Mouse (Mus musculus): Measurements from ENCODE around the gene Tmem132a.

DNA sequence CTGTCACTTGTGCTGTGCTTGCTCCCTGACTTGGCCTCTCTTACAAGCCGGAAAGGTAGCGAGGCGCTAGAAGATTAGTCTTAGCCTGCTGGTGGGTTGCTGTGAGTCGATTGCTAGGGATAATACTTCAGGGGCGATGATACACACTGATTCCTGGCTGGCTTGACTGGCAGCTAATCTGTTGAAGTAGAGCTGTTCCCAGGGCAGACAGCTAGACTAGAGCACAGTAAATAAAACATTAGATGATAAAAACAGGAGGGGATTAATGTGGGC, 35.9 kb upstream of the Tmem132a start:
- no peak for TF ChIP-seq CTCF (IDR thresholded peaks at IDR 0.05; ENCODE audit: low read depth, low read length)
- no peak for TF ChIP-seq POLR2A (IDR thresholded peaks at IDR 0.05; ENCODE audit: insufficient read depth, low read length)
- TF ChIP-seq EP300 (IDR thresholded peaks at IDR 0.05; ENCODE audit: insufficient read depth, low read depth, low read length): no peak

Data from ES-Bruce4 (cell line).